Mouse (Mus musculus): ENCODE results near the gene Myadml2. TPM values are rescaled to one million over a fixed set of nuclear protein-coding genes. Genes with fewer than 3 reads are reported as not detected.

Gene Myadml2
- total RNA-seq, 2 experiments from 2014 or later: 111 to 136 TPM

Small RNAs within 50 kb of the gene (microRNA-seq; reads per million reads assigned to microRNA genes)
- 0 reads per million in 2 experiments for gene Mir6936

Other genes with a start within 250 kb of the Myadml2 start
- 10 to 100 TPM; 55.1 to 61.7 TPM for gene Nploc4, start 210.4 kb downstream of the Myadml2 start, total RNA-seq (2021)
- not detected for gene Tspan10, start 205.5 kb downstream of the Myadml2 start, total RNA-seq (2021)
- gene Pde6g, start 194.7 kb downstream of the Myadml2 start, total RNA-seq (2021): under 1 TPM; 0.16 to 0.35 TPM
- gene Oxld1, start 190.1 kb downstream of the Myadml2 start, total RNA-seq (2021): 10 to 100 TPM; 26.5 to 29.0 TPM
- gene Ccdc137, start 190.0 kb downstream of the Myadml2 start, total RNA-seq (2021): 1 to 10 TPM; 4.3 to 5.3 TPM
- gene Arl16, start 180.6 kb downstream of the Myadml2 start, total RNA-seq (2021): 10 to 100 TPM; 11.4 to 11.8 TPM
- gene Mrpl12, start 163.5 kb downstream of the Myadml2 start, total RNA-seq (2021): 100 to 1,000 TPM; 133 to 143 TPM
- 1 to 10 TPM; 5.1 to 7.0 TPM for gene Slc25a10, start 156.3 kb downstream of the Myadml2 start, total RNA-seq (2021)
- gene Gcgr, start 117.5 kb downstream of the Myadml2 start, total RNA-seq (2021): under 1 TPM in 1 of 2 experiments, not detected in 1; 0.38 TPM
- gene Mcrip1, start 98.4 kb downstream of the Myadml2 start, total RNA-seq (2021): 10 to 100 TPM; 31.1 to 33.3 TPM
- gene Ppp1r27, start 97.0 kb downstream of the Myadml2 start, total RNA-seq (2021): 100 to 1,000 TPM; 159 to 234 TPM
- 100 to 1,000 TPM; 264 to 301 TPM for gene P4hb, start 74.9 kb downstream of the Myadml2 start, total RNA-seq (2021)
- 100 to 1,000 TPM; 118 to 144 TPM for gene Arhgdia, start 66.5 kb downstream of the Myadml2 start, total RNA-seq (2021)
- gene Alyref, start 49.8 kb downstream of the Myadml2 start, total RNA-seq (2021): 10 to 100 TPM; 44.6 to 60.9 TPM
- 10 to 100 TPM; 54.0 to 55.6 TPM for gene Anapc11, start 49.7 kb downstream of the Myadml2 start, total RNA-seq (2021)
- gene Npb, start 39.7 kb downstream of the Myadml2 start, total RNA-seq (2021): not detected
- 10 to 100 TPM; 25.7 to 25.8 TPM for gene Pcyt2, start 30.2 kb downstream of the Myadml2 start, total RNA-seq (2021)
- gene Sirt7, start 22.9 kb downstream of the Myadml2 start, total RNA-seq (2021): 1 to 10 TPM; 5.2 to 5.4 TPM
- 10 to 100 TPM; 29.9 to 33.1 TPM for gene Mafg, start 14.6 kb downstream of the Myadml2 start, total RNA-seq (2021)
- gene Pycr1, start 4.4 kb downstream of the Myadml2 start, total RNA-seq (2021): 10 to 100 TPM; 10.3 to 13.3 TPM
- gene Notum, start 13.0 kb upstream of the Myadml2 start, total RNA-seq (2021): under 1 TPM in 1 of 2 experiments, not detected in 1; 0.39 TPM
- gene Aspscr1, start 24.8 kb upstream of the Myadml2 start, total RNA-seq (2021): 10 to 100 TPM; 25.0 to 26.9 TPM
- 10 to 100 TPM; 25.7 to 33.3 TPM for gene Cenpx, start 65.6 kb upstream of the Myadml2 start, total RNA-seq (2021)
- gene Lrrc45, start 65.8 kb upstream of the Myadml2 start, total RNA-seq (2021): 1 to 10 TPM; 5.2 to 5.4 TPM
- 1 to 10 TPM; 1.5 to 1.9 TPM for gene Rac3, start 73.3 kb upstream of the Myadml2 start, total RNA-seq (2021)
- gene Dcxr, start 79.1 kb upstream of the Myadml2 start, total RNA-seq (2021): 1 to 10 TPM; 5.4 to 6.2 TPM
- gene Cbr2, start 84.0 kb upstream of the Myadml2 start, total RNA-seq (2021): 10 to 100 TPM; 10.6 to 14.4 TPM
- 10 to 100 TPM; 12.4 to 14.6 TPM for gene Hmga1b, start 114.6 kb upstream of the Myadml2 start, total RNA-seq (2021)
- gene Rfng, start 136.0 kb upstream of the Myadml2 start, total RNA-seq (2021): 1 to 10 TPM; 6.7 to 7.9 TPM
- 10 to 100 TPM; 49.5 to 51.8 TPM for gene Gps1, start 136.1 kb upstream of the Myadml2 start, total RNA-seq (2021)
- gene Dus1l, start 148.2 kb upstream of the Myadml2 start, total RNA-seq (2021): 10 to 100 TPM; 35.2 to 37.4 TPM
- 10 to 100 TPM; 13.9 to 19.4 TPM for gene Fasn, start 176.4 kb upstream of the Myadml2 start, total RNA-seq (2021)